Mouse (Mus musculus) lung, postnatal 25 days (tissue): Measurements from ENCODE around the gene Vmn1r232.

Experiments used
- DNase-seq: peaks from one replicate; pipeline ENCODE4 v3.0.0; 2022; ENCODE audit warnings: low spot score

Vmn1r232 gene

DNA sequence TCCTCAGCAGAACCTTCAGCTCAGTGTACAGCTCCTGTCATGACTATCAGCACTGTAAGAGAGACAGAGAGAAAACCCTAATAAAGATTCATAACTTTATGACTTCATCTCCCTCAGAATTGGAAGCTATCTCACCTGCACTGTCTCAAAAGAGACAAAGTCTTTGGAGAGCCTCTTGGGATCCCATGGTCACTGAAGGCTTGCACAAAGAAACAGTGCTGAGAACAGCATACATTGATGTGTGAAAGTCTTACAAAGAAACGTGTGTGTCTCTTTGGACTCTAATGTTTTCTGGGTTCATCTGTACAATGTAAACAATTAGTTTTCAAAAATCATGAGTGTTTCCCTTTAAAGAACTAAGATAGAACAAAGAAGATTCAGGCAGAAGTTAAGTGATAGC lies at the start of gene Vmn1r232:
Gene Vmn1r232 (minus strand): TSS at position 101 of the 400 bp plus-strand sequence.
- DNase-seq: no peak

DNA sequence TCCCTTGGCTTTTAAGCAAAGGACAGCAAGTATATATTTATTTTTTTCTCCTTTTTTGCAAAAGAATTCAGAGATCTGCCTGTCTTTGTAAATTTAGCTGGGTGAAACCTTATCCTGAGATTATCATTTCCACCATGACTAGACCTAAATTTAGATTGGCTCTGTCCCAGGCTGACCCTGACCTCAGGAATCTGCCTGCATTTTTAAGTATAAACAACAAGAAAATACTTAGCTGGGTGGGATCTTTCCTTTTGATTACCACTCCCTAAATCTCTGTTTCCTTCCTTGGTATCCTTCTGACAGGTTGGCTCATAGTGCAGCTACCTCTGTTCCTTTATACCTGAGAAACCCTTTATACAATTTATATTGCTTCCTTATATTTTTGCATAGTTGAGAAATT lies 47.2 kb upstream of the Vmn1r232 start:
- DNase-seq: no peak

DNA sequence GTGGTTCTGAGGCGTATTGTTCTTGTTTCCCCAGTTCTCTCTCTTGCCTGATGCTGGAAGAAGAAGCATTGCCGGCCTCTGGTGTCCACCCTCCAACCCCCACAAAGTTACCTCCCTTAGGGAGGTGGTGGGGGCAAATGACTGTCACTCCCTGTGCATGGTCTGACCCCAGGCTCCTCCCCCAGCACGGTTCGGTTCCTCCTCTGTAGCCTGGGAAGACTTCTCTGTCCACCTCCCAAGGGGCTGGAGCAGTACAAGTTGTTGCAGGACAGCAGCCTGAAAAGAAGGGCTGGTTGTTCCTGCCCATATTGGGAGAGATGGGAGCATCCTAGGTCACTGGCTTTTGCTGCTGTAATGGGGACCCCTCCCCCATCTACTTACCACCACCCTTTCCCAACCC lies 45.9 kb upstream of the Vmn1r232 start:
- no peak for DNase-seq

DNA sequence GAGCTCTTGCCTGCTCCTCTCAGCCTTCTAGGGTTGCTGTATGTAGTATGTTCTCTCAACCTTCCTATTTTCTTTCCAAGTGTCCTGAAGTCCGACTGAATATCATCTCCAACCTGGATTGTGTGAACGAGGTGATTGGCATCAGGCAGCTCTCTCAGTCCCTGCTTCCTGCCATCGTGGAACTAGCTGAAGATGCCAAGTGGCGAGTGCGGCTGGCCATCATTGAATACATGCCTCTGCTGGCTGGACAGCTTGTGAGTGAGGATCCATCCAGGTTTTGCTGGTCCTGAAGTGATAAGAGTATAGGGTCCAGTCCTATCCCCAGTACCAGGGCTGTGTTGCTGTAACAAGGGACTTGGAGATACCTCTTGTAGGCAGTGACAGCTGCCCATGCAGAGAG lies 40.9 kb upstream of the Vmn1r232 start:
- no peak for DNase-seq

DNA sequence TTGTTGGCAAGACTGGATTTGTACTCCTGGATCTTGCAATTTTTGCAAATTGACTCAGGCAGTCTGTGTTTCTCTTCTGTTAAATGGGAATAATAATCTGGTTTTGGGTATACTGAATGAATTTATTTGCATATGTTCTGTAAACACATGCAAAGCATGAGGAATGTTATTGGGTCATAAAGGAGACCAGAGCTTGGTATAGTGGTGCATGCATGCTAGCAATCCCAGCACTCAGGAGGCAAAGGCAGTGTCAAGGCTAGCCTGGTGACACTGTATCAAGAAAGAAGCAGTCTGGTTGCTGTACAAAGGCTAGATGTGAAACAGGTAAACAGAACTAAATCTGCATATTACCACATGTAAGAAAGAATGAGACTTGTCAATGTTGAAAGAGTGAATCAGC lies 27.1 kb upstream of the Vmn1r232 start:
- DNase-seq: no peak

DNA sequence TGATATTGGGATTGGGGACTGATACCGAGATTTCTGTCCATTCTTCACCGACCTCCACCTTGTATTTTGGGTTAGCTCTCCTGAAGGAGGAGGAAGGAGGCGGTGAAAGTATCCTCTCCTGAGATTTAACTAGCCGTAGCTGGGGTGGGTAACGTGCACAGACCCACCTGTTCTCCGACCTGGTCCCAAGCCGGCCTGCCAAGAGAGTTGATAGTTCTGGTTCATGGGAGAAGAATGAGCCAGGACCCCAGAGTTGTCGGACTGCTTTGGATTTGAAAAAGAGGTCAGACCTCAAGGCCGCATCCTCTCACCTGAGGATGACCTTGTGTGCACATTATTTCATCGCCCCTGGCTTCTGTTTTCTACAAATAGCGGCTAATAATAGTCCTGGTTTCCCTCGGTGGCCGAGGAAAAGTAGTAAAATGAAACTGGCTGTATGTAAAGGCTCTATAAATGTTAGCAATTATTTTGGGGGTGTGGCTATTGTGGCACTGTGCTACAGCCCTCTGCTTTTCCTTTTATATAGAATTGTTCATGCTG lies 26.6 kb upstream of the Vmn1r232 start:
- no peak for DNase-seq

DNA sequence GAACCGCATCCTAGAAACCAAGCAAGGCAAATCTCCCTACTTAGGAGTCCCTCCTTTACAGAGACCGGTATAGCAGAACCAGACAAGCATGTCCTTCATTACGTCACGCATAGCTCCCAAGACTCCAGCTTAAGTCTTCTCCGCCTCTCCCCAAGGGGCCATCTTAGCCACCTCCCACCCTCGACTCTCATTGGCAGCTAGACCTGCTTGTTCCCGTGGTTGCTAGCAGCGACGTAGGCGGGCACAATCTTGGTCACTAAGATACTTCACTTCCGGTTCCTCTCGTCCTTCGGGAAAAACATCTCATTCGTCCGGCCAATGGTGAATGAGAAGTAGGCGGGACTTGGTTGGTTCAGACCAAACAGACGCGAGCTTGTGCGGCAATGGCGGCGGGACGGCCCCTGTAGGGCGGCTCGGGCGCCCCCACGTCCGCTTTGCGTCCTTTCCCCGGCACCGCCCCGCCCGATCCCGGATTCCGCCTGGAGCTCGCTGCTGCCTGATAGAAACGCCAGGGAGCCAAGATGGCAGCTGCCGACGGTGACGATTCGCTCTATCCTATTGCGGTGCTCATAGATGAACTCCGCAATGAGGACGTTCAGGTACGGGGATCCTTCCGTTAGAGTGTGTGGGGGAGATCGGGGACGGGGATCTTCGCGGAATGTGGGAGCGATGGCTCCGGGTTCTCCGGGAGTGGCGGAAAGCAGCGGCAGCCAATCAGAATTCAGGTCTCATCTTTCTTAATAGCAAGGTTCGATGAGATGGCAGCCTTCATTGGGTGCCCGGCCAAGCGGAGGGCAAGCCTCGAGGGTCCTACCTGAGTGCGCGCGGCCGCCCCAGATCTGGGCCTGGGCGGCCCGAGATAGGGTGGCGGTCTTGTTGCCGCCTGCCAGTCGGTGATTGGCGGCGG lies 25.7 kb upstream of the Vmn1r232 start, which contains the start of gene Ppp2r1a:
Gene Ppp2r1a (plus strand): TSS at position 327 of the 907 bp plus-strand sequence.
- peak; percentile 99 for DNase-seq

DNA sequence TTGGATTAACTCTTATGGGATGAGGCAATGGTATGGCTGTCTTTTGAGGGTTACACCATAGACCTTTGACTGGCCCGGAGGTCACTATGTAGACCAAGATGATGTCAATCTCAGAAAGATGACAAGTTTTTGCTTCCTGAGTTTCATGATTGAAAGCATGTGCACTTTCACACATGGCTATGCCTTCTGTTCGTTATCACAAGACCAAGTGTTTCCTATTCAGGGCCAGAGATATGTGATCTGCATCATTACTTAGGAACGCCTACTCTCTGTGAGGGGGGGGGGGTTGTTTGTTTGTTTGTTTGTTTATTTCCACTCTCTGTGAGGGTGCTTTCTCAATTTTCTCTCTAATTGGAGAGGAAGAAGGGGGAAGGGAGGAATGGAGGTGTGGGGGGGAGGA lies 24.7 kb upstream of the Vmn1r232 start:
- no peak for DNase-seq

DNA sequence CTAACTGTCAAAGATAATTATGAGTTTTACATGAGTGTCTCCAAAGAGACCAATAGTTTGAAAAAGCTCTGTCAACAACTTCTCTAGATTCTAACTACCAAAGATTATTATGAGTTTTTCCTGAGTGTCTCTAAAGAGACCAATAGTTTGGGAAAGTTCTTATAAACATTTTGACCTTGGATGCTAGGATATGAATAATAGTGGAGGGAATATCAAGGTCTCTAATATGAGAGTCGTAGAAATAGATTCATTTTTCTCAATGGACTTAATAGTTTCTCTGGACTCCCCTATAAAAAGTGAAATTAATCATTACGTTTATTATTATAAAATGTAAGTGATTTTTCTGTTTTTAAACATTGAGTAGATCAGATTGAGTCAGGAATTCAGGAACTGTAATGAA lies 14.5 kb downstream of the Vmn1r232 start, which contains the start of gene Vmn1r231:
Gene Vmn1r231 (minus strand): TSS at position 101 of the 400 bp plus-strand sequence.
- no peak for DNase-seq
